Mouse (Mus musculus): ENCODE results near the gene Eif3i.

The Eif3i gene

GRCm38 (mm10) chr4:129576863-129577491 is 23.5 kb downstream of the Eif3i start:
- in situ Hi-C loops (cut with MboI, MseI), result no loop called here

DNA sequence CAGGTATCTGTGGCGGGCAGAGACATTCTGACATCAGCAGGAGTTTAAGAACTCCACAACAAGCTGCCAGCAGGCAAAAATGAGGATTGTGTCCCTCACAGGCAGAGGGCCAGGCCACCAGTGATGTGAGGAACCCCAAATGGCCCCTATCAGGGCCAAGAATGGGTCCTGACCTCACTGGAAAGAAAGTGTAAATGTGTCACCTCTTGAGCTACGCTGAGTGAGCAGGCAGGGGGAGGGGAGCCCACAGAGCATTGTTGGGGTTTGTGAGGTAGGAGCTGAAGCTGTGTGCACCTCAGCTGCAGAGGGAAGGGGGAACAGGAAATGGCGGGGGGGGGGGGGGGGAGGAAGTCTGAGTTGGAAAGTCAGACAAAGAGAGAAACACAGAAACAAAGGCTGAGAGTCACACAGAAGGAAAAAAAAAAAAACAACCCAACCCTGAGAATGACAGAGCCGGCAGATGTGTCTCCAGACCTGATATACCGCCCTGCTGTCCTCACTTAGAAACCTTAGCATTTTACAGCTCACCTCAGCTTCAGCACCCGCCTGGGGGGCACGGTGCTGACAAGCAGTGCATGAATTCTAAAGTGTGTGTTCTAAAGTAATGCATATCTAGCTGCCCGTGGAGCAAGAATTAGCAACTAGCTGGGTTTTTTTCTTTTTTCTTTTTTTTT is 25.1 kb downstream of the Eif3i start:
- in situ Hi-C loops (cut with MboI, MseI), result no loop called here

- in situ Hi-C loops (cut with MboI, MseI), result loop anchor here (25.0 kb wide), 1 partner anchor 1339 kb away; the partner anchor contains the start of gene Laptm5
These were observed 27.0 kb downstream of the Eif3i start, which contains the start of gene Lck for GRCm38 (mm10) chr4:129573430-129573829. TSS of gene Lck (minus strand) at chr4:129573641.

DNA sequence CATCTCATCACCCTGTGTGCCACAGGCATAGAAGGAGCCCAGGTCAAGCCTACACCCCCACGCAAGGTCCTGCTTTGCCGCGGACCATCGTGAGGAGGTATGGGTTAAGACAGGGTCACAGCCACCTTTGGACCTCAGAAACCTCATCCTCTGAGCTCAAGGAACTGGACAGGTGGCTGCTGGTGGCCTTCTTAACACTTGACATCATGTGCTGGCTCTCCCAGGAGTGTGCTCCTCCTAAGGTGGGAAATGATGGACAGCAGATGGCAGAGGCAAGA is 27.4 kb downstream of the Eif3i start:
- in situ Hi-C loops (cut with MboI, MseI), result loop anchor here (25.0 kb wide), 1 partner anchor 1339 kb away; the partner anchor contains the start of gene Laptm5

DNA sequence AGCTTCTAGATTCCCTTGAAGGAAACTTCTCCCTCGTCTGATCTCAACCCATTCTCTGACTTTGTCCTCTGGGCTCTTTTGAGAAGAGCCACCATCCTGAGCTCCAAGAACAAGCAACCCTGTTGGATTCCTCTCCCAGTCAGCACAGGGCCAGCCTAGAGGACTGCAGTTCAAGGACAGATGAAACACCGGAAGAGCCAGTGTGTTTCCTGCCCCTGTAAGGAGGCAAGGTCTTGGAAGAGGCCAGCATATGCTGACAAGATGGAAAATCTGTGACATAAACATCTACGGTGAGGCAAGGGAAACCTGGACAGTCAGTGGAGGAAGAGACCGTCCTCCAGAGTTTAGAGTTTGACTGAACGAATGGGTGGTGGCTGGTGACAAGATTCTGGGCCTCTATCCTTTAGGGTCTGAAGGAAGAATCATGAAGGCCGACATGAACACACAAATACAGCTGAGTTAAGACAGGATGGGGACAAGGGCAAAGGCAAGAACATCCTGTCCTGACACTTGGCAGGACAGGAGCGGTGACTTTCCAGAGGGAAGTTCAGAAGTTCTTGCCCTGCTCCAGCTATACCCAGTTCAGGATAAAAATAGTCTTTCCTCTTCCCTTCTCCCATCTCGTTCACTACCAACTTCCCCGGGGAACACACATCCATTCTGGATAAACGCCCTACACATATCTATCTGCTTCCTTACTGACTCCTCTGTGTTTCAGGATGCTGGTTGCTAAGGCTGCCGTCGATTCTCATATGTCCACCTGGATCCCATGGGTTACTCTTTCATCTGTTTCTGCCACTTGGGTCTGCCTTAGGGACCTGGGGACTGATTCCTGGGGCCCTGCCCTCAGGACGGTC is 28.0 kb downstream of the Eif3i start:
- in situ Hi-C loops (cut with MboI, MseI), result loop anchor here (25.0 kb wide), 1 partner anchor 1340 kb away; the partner anchor contains the start of gene Laptm5

GRCm38 (mm10) chr4:129571551-129572084 is 28.8 kb downstream of the Eif3i start:
- in situ Hi-C loops (cut with MboI, MseI), result loop anchor here (25.0 kb wide), 1 partner anchor 1341 kb away; the partner anchor contains the start of gene Laptm5

DNA sequence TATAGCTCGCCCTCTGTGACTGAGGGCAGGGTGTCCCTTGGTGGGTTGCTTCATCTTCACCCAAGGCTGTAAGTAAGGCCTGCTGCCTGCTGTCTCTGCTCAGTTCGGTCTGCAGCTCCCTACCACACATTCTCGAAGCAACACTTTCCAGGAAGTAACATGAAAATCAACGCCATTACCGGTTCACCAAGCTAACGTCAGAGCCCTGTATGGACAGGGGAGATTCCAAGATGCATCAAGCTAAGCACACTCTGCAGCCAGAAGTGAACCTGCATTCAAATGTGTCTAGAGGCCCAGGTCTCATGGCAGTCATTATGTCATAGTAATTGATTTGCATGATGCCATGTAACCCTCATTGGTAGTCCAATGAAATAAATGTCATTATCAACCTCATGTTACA is 30.4 kb downstream of the Eif3i start:
- in situ Hi-C loops (cut with MboI, MseI), result loop anchor here (25.0 kb wide), 1 partner anchor 1342 kb away; the partner anchor contains the start of gene Laptm5

DNA sequence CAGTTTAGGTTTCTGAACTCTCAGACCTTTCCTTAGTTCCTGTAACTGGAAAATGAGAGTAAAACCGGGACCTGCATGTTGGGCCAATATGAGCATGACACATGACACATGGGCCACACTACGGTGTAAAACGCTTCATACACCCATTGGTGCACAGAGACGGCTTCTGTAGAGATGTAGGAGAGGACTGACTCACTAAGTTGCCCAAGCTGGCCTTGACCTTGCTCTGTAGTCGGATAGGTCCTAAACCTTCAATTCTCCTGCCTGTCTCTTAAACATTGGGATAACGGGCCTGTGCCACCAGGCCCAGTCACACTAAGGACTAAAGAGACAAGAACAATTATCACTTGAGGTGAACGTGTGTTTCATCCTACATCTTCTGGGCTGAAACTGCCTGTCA is 32.1 kb downstream of the Eif3i start:
- in situ Hi-C loops (cut with MboI, MseI), result loop anchor here (25.0 kb wide), 1 partner anchor 1344 kb away; the partner anchor contains the start of gene Laptm5

DNA sequence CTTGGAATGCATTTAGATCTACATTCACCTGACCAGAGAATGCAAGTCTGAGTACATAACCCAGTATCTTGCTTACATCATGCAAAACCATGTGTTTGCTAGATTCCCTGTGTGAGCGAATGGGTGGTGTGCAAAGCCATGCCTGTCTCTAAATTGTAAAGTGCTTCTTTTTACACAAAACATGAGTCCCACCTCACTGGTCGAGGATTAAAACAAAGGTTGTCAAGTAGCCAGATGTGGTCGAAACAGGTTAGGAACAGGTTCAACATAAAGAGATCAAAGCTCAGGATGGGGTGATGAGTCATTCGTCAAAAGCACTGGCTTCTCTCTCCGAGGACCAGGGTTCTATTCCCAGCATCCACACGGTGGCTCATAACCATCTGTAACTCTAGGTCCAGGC is 35.3 kb downstream of the Eif3i start:
- in situ Hi-C loops (cut with MboI, MseI), result loop anchor here (25.0 kb wide), 1 partner anchor 1347 kb away; the partner anchor contains the start of gene Laptm5

DNA sequence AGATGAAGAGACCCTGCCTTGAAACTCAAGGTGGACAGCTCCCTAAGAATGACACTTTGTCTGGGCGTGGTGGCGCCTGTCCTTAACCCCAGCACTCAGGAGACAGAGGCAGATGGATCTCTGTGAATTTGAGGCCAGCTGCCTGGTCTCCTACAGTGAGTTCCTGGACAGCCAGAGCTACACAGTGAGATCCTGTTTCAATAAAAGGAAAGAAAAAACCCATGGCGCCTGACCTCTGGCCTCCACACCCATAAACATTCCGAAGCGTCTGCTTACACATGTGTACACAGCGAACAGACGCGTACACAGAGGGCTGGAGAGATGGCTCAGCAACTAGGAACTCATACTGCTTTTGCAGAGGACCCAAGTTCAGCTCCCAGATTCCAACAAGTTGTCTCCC is 36.7 kb downstream of the Eif3i start:
- in situ Hi-C loops (cut with MboI, MseI), result loop anchor here (25.0 kb wide), 1 partner anchor 1349 kb away; the partner anchor contains the start of gene Laptm5

- in situ Hi-C loops (cut with MboI, MseI), result loop anchor here (25.0 kb wide), 1 partner anchor 1351 kb away; the partner anchor contains the start of gene Laptm5
These were observed 39.3 kb downstream of the Eif3i start for GRCm38 (mm10) chr4:129561184-129561583.

- in situ Hi-C loops (cut with MboI, MseI), result loop anchor here (5.0 to 25.0 kb wide), 2 partner anchors 44 to 1354 kb away; partner anchors contain the start of genes Eif3i, Laptm5 and Tmem234
These were observed 42.0 kb downstream of the Eif3i start for GRCm38 (mm10) chr4:129558321-129558955.

DNA sequence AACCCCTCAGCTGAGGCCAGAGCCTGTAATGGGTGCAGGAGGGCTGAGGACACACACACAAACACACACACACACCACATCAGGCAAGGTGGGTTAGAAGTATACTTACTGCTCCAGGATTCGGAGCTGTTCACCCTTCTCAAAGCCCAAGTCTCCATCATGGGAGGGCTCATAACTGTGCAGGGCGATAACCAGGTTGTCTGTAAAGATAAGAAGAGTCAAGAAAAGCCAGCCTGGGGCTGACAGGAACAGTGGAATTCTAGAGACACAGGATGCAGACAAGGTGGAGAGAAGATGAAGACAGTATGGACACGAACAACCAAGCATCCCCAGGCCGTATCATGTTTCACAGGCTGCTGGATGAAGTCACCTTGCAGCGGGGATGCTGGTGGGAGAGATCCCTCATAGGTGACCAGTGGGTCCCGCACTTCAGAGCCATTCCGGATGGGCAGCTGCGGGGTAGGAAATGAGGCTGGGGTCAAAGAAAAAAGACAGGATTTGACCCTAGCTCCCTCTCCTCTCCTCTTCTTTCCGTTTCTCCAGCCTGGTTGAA is 43.1 kb downstream of the Eif3i start:
- in situ Hi-C loops (cut with MboI, MseI), result loop anchor here (5.0 to 25.0 kb wide), 2 partner anchors 45 to 1355 kb away; partner anchors contain the start of genes Eif3i, Laptm5 and Tmem234

- in situ Hi-C loops (cut with MboI, MseI), result loop anchor here (5.0 to 25.0 kb wide), 2 partner anchors 46 to 1356 kb away; partner anchors contain the start of genes Eif3i, Laptm5 and Tmem234
These were observed 43.8 kb downstream of the Eif3i start for GRCm38 (mm10) chr4:129556532-129557223.

DNA sequence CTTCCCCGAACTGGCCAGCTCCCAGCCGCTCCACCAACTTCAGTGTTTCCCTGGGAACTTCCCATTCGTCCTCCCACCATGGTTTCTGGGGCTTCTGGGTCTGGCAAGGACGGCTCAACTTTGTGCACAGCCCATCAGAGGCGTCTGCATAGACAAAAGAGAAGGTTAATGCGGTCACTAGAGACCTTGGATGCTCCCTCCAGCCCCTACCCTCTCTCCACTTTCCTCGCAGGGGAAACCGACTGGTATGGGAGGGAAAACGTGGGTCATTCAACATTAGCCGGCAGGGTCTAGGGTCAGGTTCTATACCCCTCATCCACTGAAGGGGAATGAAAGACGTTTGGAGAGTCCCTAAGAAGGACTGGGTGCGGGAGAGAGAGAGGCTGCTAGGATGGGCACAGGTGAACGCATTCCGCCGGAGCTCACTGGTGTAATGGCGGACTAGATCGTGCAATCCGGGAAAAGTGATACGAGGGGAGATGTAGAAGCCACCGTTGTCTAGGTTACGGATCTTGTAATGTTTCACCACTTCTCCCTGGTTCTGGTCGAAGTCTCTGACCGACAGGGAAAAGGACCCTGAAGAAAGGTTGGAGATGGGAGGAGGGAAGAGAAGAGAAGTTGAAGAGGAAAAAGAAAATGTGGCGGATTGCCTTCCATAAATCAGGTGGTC is 44.5 kb downstream of the Eif3i start:
- in situ Hi-C loops (cut with MboI, MseI), result loop anchor here (5.0 to 25.0 kb wide), 2 partner anchors 46 to 1356 kb away; partner anchors contain the start of genes Eif3i, Laptm5 and Tmem234

GRCm38 (mm10) chr4:129555421-129555861 is 45.0 kb downstream of the Eif3i start:
- in situ Hi-C loops (cut with MboI, MseI), result loop anchor here (5.0 to 25.0 kb wide), 2 partner anchors 47 to 1357 kb away; partner anchors contain the start of genes Eif3i, Laptm5 and Tmem234

DNA sequence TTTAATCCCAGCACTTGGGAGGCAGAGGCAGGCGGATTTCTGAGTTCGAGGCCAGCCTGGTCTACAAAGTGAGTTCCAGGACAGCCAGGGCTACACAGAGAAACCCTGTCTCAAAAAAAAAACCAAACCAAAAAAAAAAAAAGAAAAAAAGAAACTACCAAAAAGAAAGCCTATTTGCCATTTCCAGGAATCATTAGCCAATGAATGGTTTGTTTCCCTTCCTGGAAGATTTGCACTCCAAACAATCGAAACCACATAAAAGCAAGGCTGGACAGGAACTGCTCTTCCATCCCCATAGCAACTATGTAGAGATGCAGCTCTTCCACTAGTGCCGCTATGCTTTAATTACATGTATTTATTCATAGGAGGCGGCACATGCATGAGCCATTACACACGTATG is 45.9 kb downstream of the Eif3i start:
- in situ Hi-C loops (cut with MboI, MseI), result loop anchor here (25.0 kb wide), 1 partner anchor 1358 kb away; the partner anchor contains the start of gene Laptm5

GRCm38 (mm10) chr4:129550295-129550694 is 50.2 kb downstream of the Eif3i start:
- in situ Hi-C loops (cut with MboI, MseI), result loop anchor here (25.0 kb wide), 1 partner anchor 1362 kb away; the partner anchor contains the start of gene Laptm5

- in situ Hi-C loops (cut with MboI, MseI), result no loop called here
These were observed 51.1 kb downstream of the Eif3i start for GRCm38 (mm10) chr4:129549306-129549705.
